Mouse (Mus musculus) kidney, postnatal 10 days (tissue): ENCODE measurements at regions not wholly inside any gene's neighbourhood (a gene's known extent, or its start where the extent isn't known, plus 50 kb on each side); places are given as distances from the start of the nearest gene placed in this dataset.
A peak's percentile ranks its signal among the peaks of the same experiment; 100 is the strongest.

Source experiments
- DNase-seq: peaks from one replicate; pipeline ENCODE4 v3.0.0; 2021; ENCODE audit warnings: mixed read lengths

DNA sequence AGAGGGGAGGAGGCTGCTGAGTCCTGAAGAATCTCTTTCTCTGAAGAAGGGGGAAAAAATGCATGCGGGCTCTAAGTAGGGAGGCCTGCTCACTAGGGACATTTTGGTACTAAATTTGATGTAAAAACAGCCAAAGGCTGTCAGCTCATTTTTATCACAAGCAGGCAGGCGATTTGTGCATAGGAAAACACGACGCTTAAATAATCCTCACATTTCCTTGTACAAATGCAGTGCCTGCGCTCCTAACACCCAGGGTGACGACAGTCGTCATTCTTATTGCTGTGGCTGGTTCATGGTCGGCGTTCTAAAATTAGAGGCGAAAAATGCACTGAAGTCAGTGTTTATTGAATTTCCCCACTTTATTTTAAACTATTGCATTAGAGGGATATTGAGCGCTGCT lies 650.6 kb downstream of the Pdcd6ip start:
- no peak for DNase-seq

GRCm38 (mm10) chr9:113044556-113045178 lies 663.4 kb downstream of the Pdcd6ip start:
- DNase-seq, result no peak

GRCm38 (mm10) chr9:113040885-113041284 lies 667.2 kb downstream of the Pdcd6ip start:
- no peak for DNase-seq

DNA sequence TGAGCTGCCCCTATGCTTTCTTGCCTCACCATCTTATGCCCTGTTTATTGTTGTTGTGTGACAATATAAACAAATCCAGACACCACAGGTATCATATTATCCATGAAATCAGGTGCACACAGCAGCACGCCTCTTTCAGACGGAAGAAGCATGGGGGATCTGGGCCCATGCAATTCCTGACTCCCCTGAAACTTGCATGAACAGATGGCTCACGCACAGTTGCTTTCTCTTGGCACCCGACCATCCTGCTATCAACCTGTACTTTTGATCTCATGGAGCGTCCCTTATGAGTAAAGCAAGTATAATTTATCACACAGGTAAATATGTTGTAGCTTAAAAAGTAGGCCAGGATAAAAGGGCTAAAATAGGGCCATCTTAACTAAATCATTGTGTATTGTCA lies 674.1 kb downstream of the Pdcd6ip start:
- DNase-seq, result no peak

DNA sequence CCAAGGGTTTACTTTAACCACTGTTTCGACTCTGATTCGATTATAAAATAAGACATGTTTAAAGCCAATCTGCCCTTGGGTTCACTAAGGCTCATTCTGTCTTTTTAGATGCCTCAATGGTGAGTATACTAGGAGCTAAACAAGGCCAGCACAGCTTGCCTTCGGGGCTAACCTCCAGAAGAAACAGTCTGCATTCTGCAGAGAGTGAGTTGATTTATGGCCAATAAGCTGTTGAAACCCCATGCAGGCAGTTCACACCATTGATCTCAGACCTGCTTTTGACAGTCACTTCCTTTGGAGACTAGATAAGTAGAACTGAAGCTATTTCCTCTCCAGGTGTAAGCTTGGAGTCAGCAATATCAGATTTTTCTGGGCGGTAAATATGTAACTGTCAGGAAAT lies 679.0 kb downstream of the Pdcd6ip start:
- DNase-seq, result no peak

DNA sequence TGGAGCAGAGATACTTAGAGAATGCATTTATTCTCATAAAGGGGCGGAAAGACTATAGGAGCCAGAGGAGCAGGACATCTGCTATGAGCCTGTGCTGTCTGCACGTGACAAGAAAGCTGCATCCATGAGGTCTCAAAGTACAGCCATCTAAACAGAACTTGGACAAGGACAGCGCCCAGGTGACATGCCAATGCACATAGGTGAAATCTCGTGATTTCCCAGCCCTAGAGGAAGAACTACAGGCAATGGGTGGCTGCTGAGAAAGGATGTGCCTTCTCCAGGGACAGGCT lies 681.2 kb downstream of the Pdcd6ip start:
- DNase-seq, result no peak

GRCm38 (mm10) chr9:113026096-113026903 lies 681.8 kb downstream of the Pdcd6ip start:
- DNase-seq, result peak; percentile 57

- no peak for DNase-seq
These were observed 686.0 kb downstream of the Pdcd6ip start for GRCm38 (mm10) chr9:113021866-113022645.

DNA sequence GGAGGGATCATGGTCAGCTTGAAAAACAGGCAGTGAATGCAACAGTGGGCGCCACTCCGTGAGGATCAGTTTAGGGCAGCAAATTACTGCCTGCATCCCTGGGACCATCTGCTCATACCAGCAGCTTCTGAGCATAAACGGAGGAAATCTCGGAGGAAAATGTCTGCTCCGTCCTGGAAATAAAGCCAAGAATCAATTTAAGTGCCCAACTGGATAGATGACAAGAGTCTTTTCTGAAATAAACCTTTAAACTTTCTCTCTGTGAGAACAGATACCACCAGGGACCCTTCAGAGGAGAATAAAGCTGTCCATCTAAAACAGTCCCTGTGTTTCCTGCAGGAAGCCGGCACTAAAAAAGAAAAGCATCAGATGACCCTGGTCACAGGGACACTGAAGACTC lies 688.5 kb downstream of the Pdcd6ip start:
- DNase-seq, result peak; percentile 34

DNA sequence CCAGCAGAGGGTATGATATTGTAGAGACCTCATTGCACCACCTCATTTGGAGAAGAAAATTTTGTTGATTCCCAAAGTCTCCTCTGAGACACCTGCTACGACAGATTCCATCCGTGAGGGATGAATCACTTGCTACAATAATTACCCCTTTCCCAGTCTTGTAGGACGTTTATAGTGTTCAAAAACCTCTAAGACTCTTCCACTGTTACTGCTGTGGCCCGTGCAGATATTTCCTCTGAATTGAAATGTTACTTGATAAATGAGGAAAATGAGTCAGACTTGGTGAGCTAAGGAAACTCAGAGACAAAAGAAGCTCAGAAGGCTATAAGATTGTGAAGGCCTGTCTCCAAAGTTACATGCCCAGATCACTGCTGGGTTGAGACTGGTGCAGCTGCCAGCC lies 700.0 kb downstream of the Pdcd6ip start:
- no peak for DNase-seq

DNA sequence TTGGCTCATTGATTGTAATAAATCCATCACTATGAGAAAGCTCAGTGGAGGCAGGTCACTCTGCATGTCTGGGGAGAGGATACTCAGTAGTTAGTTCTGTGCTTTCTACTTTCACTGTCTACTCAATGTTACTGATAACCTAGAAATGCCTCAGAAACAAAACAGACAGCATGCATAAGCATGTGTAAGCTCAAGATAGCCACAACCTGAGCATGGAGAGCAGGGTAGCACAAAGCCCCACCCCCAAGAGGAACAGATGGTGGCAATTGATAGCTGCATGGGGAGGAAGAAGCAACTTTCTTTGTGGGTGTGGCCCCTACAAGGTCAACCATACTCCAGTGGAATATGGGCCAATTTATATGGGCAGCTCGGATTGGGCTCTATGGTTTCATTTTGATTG lies 711.9 kb downstream of the Pdcd6ip start:
- DNase-seq, result no peak

DNA sequence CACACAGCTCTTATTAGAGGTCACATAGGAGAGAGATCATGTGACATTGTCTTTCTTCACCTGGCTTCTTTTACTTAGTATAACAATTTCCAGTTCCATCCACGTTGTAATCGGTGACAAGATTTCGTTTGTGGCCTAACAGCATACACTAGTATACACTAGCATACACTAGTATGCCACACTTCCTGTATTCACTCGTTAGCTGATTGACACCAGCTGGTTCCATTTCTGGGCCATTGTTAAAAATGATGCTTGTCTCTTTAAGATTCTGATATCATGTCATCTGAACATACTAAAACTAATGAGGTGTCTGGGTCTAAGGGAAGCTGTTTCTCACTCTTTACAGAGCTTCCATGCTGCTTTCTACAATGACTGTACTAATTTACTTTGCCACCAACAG lies 713.3 kb downstream of the Pdcd6ip start:
- DNase-seq, result no peak

DNA sequence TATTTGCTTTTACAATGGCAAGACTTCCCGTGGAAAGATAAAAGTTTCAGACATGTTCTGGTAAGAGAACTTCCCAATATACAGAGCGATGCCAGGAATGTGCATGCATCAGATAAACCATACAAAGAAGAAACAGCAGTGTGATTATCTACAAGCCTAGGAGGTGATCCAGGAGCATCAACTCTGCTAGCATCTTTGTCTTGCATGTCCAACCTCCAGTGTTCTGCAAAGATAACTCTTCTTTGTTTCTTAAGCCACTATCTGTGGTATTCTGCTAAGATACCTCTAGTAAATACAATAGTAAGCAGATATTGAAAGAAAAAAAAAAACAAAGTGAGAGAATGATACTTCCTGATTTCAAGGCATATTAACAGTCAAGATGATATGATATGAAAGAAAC lies 714.4 kb downstream of the Pdcd6ip start:
- no peak for DNase-seq

GRCm38 (mm10) chr9:112992937-112993336 lies 715.1 kb downstream of the Pdcd6ip start:
- no peak for DNase-seq

DNA sequence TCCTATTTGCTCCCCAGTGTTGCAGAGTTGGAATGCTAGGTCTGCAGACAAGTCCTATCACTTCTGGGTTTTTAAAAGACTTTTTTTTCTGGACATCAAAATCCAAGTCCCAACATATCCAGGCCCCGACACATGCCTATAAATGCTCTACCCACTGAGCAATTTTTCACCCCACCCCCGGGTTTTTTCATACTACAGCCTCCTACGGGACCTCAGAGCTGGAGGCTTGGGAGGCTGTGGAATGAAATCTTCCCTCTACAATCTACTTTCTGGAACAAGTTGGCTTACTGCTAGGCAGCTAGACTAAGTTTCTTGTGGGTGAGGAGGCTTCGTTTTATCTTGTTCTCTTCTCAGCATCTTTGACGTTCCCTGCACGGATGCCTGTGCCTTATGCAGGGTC lies 724.7 kb downstream of the Pdcd6ip start:
- DNase-seq, result no peak

DNA sequence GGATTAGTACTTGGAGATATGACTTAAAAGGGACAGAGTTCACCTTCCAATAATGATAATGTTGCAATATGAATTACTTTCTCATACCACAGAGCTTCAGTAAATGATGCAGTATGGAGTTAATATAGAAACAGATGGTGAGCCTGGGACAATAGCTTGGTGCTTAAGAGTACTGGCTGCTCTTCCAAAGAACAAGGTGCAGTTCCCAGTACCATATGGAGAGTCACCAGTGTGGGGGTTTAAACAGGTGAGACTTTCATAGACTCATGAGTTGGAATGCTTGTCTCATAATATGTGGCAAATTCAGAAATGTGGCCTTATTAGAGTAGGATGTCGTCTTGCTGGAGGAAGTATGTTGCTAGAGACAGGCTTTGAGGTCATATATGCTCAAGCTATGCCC lies 715.8 kb upstream of the Arpp21 start:
- no peak for DNase-seq

- no peak for DNase-seq
These were observed 714.3 kb upstream of the Arpp21 start for GRCm38 (mm10) chr9:112950056-112950455.

- no peak for DNase-seq
These were observed 703.0 kb upstream of the Arpp21 start for GRCm38 (mm10) chr9:112938781-112939180.

DNA sequence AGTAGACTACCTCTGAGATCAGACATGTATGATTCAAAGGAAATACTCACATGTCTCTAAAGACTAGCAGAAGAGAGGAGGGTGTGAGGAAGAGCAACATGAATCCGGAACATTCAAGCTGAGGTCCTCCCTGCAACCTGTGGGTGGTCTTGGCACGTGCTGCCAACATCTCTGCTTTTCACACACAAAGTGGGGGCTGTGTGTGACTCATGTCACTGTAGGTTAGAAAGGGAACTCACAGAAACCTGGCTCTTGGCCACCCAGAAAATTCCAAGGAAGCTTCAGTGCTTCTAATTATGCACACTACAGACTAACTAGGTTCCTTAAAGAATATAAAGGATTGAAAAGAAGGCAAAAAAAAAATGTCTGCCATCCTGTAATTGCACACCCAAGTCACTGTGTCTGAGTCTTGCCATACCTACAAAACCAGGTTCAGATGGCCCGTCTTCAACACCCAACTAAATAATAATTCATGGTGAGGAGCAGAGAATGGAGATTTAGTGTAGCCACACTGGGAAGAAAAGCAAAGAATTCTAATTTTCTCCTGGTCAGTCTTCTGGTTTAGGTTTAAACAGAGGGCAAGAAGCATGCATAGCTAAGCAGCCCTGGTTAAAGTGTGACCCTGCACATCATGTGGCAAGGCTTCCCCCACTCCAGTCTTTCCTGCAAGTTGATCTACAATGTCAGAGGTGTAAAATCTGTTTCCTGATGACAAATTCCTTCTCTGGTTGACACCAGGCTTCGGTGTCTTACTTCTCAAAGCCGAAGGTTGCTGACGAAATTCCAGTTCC lies 673.8 kb upstream of the Arpp21 start:
- DNase-seq, result peak; percentile 39

DNA sequence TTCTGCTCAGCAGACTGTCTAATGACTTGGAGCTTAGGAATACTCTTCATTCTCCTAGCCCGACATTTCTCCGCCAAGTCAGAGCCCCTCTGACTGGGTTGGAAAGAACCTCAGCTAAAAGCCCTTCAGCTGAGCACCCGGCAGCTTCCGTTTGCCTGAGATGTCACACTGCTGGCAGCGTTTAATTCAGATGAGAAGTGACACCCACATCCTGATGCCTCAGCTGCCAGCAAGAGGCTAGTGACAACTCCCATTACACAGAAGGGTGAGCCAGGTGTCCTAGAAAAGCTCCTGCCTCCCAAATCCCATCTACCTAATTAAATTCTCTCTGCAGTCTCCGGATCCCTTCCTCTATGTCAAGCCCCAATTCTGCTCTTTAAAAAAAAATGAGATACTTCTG lies 670.2 kb upstream of the Arpp21 start:
- no peak for DNase-seq

- peak; percentile 8 for DNase-seq
These were observed 629.2 kb upstream of the Arpp21 start for GRCm38 (mm10) chr9:112864921-112865320.

- DNase-seq, result no peak
These were observed 625.4 kb upstream of the Arpp21 start for GRCm38 (mm10) chr9:112861136-112861535.

DNA sequence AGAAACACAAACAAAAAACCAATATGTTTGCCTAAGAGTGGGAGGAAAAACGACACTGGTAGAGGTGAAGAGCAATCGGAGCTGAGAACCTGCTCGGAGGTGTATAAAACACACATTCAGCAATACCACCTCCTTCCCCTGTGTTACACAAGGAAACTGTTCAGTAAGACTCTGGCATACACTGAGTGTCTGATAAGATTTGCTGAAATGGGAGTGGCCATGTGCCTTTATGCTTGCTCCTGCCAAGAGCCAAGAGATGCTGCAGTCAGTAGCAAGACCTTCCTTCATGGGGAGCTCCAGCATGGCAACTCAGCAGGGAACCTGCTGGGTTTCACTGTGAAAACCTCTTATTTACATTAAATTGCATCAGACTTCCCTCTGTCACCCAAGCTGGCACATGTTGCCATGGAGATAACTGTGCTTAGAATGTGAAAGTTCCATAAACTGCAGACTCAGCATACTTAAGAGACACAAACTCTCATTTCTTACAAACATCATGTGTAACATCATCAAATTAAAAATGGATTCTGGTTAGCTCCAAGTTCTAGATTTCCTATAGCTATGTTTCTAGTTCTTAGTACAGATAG lies 624.7 kb upstream of the Arpp21 start:
- DNase-seq, result no peak
